Mouse (Mus musculus) MEL (cell line): ENCODE data around the gene Fxyd5. TPM values are rescaled to one million over a fixed set of nuclear protein-coding genes. Genes with fewer than 3 reads are reported as not detected.

Source experiments
- DNase-seq: peaks from one replicate; pipeline ENCODE4 v3.0.0; 2011; ENCODE audit warnings: low read depth, low spot score
- H3K27ac ChIP-seq: 2 replicates; pipeline ENCODE4 v1.5.1; 2012; ENCODE audit warnings: low read depth, mild to moderate bottlenecking, control low read depth, low read length, moderate library complexity; ENCODE audit not compliant: control insufficient read depth
- H3K27me3 ChIP-seq, 2 experiments: fragments of 150-350 bp in 1 of 2; sonication (generic) in 1 of 2; 2 replicates each; pipeline ENCODE4 v1.6.1; 2012; ENCODE audit warnings: low read length in 2 of 2, mild to moderate bottlenecking in 2 of 2, improper control_type of control experiment in 1 of 2, moderate library complexity in 1 of 2; ENCODE audit not compliant: insufficient read depth in 2 of 2, control insufficient read depth in 1 of 2
- H3K36me3 ChIP-seq, 2 experiments: 2 replicates each; pipeline ENCODE4 v1.6.1; 2012 to 2014; ENCODE audit warnings: low read length in 2 of 2, improper control_type of control experiment in 1 of 2, inconsistent platforms in 1 of 2, mild to moderate bottlenecking in 1 of 2; ENCODE audit not compliant: insufficient read depth in 2 of 2, control insufficient read depth in 1 of 2
- H3K4me1 ChIP-seq, 2 experiments: fragments of 150-350 bp in 1 of 2; sonication (generic) in 1 of 2; 2 replicates each; pipeline ENCODE4 v1.6.1; 2012; ENCODE audit warnings: low read length in 2 of 2, improper control_type of control experiment in 1 of 2, mild to moderate bottlenecking in 1 of 2; ENCODE audit not compliant: insufficient read depth in 2 of 2, control insufficient read depth in 1 of 2
- H3K4me3 ChIP-seq, 2 experiments: fragments of 150-350 bp in 1 of 2; sonication (generic) in 1 of 2; 2 replicates each; pipeline ENCODE4 v1.5.1; 2012; ENCODE audit warnings: low read depth in 2 of 2, low read length in 2 of 2, mild to moderate bottlenecking in 2 of 2, moderate library complexity in 2 of 2, control low read depth in 1 of 2, improper control_type of control experiment in 1 of 2; ENCODE audit not compliant: control insufficient read depth in 1 of 2, insufficient read depth in 1 of 2
- H3K79me2 ChIP-seq: 2 replicates; pipeline ENCODE4 v1.6.1; 2012; ENCODE audit warnings: mild to moderate bottlenecking, low read length, moderate library complexity; ENCODE audit not compliant: control insufficient read depth, poor library complexity, insufficient read depth
- H3K9ac ChIP-seq: 2 replicates; pipeline ENCODE4 v1.6.1; 2012; ENCODE audit warnings: low read depth, mild to moderate bottlenecking, control low read depth, low read length, moderate library complexity; ENCODE audit not compliant: control insufficient read depth, poor library complexity, severe bottlenecking
- H3K9me3 ChIP-seq: fragments of 150-350 bp; sonication (generic); replicated peaks from 2 replicates; pipeline ENCODE4 v1.6.1; 2012; ENCODE audit warnings: mild to moderate bottlenecking, low read length, improper control_type of control experiment, moderate library complexity; ENCODE audit not compliant: insufficient read depth
- CHD1 ChIP-seq: IDR thresholded peaks from 2 replicates; pipeline ENCODE4 v1.6.1; 2012; ENCODE audit warnings: low read depth, mild to moderate bottlenecking, inconsistent platforms, low read length, improper control_type of control experiment
- CHD2 ChIP-seq: IDR thresholded peaks from 2 replicates; pipeline ENCODE4 v1.6.1; 2011; ENCODE audit warnings: low read length, improper control_type of control experiment
- E2F4 ChIP-seq: IDR thresholded peaks from 2 replicates; pipeline ENCODE4 v1.6.1; 2011; ENCODE audit warnings: low read depth, low read length, improper control_type of control experiment, borderline replicate concordance
- ETS1 ChIP-seq: IDR thresholded peaks from 2 replicates; pipeline ENCODE4 v1.6.1; 2012; ENCODE audit warnings: low read depth, mild to moderate bottlenecking, inconsistent platforms, low read length, improper control_type of control experiment, moderate library complexity
- GABPA ChIP-seq: IDR thresholded peaks from 2 replicates; pipeline ENCODE4 v1.6.1; 2012; ENCODE audit warnings: low read depth, mild to moderate bottlenecking, inconsistent platforms, low read length, improper control_type of control experiment, moderate library complexity
- GATA1 ChIP-seq: IDR thresholded peaks from 2 replicates; pipeline ENCODE4 v1.6.1; 2011; ENCODE audit warnings: low read depth, low read length, improper control_type of control experiment
- MAFK ChIP-seq: IDR thresholded peaks from 2 replicates; pipeline ENCODE4 v1.6.1; 2011; ENCODE audit warnings: low read depth, mild to moderate bottlenecking, low read length, improper control_type of control experiment, borderline replicate concordance
- MAX ChIP-seq: IDR thresholded peaks from 2 replicates; pipeline ENCODE4 v1.6.1; 2011; ENCODE audit warnings: low read length, improper control_type of control experiment
- MAZ ChIP-seq: IDR thresholded peaks from 2 replicates; pipeline ENCODE4 v1.6.1; 2012; ENCODE audit warnings: low read depth, mild to moderate bottlenecking, inconsistent platforms, low read length, improper control_type of control experiment
- MEF2A ChIP-seq: IDR thresholded peaks from 2 replicates; pipeline ENCODE4 v1.6.1; 2014; ENCODE audit warnings: low read depth, mild to moderate bottlenecking, inconsistent platforms, low read length, improper control_type of control experiment; ENCODE audit not compliant: poor library complexity, insufficient replicate concordance, severe bottlenecking; ENCODE audit errors: extremely low read depth
- MYB ChIP-seq: IDR thresholded peaks from 2 replicates; pipeline ENCODE4 v1.6.1; 2011; ENCODE audit warnings: mild to moderate bottlenecking, low read depth, low read length, improper control_type of control experiment
- MYC ChIP-seq: IDR thresholded peaks from 2 replicates; pipeline ENCODE4 v1.6.1; 2011; ENCODE audit warnings: low read depth, mild to moderate bottlenecking, low read length, improper control_type of control experiment, moderate library complexity
- NRF1 ChIP-seq: IDR thresholded peaks from 2 replicates; pipeline ENCODE4 v1.6.1; 2014; ENCODE audit warnings: low read depth, mild to moderate bottlenecking, inconsistent platforms, low read length, improper control_type of control experiment, moderate library complexity; ENCODE audit not compliant: poor library complexity, insufficient read depth, severe bottlenecking
- POLR2AphosphoS5 ChIP-seq: IDR thresholded peaks from 2 replicates; pipeline ENCODE4 v1.6.1; 2012; ENCODE audit warnings: low read depth, borderline replicate concordance, mild to moderate bottlenecking, inconsistent platforms, low read length, moderate library complexity, mixed read lengths
- RAD21 ChIP-seq: IDR thresholded peaks from 2 replicates; pipeline ENCODE4 v1.6.1; 2011; ENCODE audit warnings: mild to moderate bottlenecking, low read depth, low read length, improper control_type of control experiment
- RCOR1 ChIP-seq: IDR thresholded peaks from 2 replicates; pipeline ENCODE4 v1.6.1; 2012; ENCODE audit warnings: low read depth, mild to moderate bottlenecking, inconsistent platforms, low read length, improper control_type of control experiment
- SIN3A ChIP-seq: IDR thresholded peaks from 2 replicates; pipeline ENCODE4 v1.6.1; 2012; ENCODE audit warnings: low read length, improper control_type of control experiment, inconsistent platforms
- SMC3 ChIP-seq: IDR thresholded peaks from 2 replicates; pipeline ENCODE4 v1.6.1; 2011; ENCODE audit warnings: low read depth, low read length, improper control_type of control experiment
- polyA plus RNA-seq, 2 experiments: library from polyadenylated mRNA; stranded (reverse) in 1 of 2; unstranded in 1 of 2; fragments of >175 nt in 1 of 2; fragments of >200 nt in 1 of 2; gene quantifications; 2 replicates each; pipeline versions ENCODE4 v1.2.1 to v1.2.4; 2012; ENCODE audit warnings: low replicate concordance in 2 of 2, low read depth in 1 of 2; ENCODE audit not compliant: insufficient read length in 2 of 2, insufficient read depth in 1 of 2, missing spikeins in 1 of 2
- total RNA-seq: library from RNA; depleted of rRNA; stranded (reverse); fragments of 300-350 nt; gene quantifications from 2 replicates; pipeline ENCODE4 v1.2.3, GENCODE M21; 2012

Fxyd5 gene
- total and polyA plus RNA-seq, 3 experiments, result 39.4 to 57.5 TPM; not detected in 1

DNA sequence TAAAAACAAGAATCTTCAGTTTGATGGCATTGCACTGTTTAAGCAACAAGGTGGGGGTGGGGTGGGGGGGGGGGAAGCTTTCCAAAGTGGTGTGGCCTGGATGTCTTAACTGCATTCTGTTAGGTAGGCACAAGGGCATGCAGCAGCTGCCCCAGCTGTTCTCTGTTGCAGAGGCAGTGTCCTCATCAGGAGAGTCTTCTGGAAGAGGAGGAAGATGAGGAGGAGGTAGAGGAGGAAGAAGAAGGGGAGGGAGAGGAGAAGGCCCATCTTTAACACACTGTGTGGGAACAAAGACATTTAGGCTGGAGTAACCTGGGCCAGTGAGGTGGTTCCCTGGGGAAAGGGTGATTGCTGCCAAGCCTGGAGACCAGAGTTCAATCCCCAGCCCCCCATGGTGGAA lies 39.8 kb upstream of the Fxyd5 start:
- Histone ChIP-seq H3K27ac (no peak overlapping the region), H3K9ac (no peak overlapping the region), H3K9me3 (no peaks in the 10 kb centered on the region), H3K4me1 (no peaks in the 10 kb centered on the region), H3K36me3 (no peaks in the 10 kb centered on the region), H3K27me3 (peaks cover 3 to 11% of the 10 kb centered on the region in 2 experiments), H3K4me3 (no peak overlapping the region), H3K79me2 (no peaks in the 10 kb centered on the region)
- TF ChIP-seq GATA1 (no peak), ETS1 (no peak), CHD1 (no peak), SMC3 (no peak), MYC (no peak), GABPA (no peak), CHD2 (no peak), RAD21 (no peak), E2F4 (no peak), MAX (no peak), RCOR1 (no peak), MEF2A (no peak)
- DNase-seq, result no peak

DNA sequence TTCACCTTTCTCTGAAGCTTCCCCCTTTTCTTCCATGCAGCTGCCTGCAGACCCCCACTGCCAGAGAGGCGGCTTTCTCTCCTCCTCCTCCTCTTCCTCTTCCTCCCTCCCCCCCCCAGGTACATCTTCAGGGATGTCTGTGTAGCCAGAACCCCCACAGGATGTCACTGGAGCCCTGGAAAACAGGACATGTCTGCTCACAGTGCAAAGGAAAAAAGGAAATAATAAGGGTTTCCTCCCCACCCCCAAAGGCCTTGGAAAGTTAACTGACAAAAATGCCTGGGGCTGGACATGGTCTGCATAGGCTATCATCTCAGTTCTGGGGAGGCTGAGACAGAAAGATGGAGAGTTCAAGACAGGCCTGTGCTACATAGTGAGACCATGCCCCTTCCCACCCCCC lies 38.8 kb upstream of the Fxyd5 start:
- Histone ChIP-seq H3K36me3 (no peaks in the 10 kb centered on the region), H3K9ac (no peak overlapping the region), H3K4me3 (no peak overlapping the region), H3K27ac (no peak overlapping the region), H3K4me1 (no peaks in the 10 kb centered on the region), H3K79me2 (no peaks in the 10 kb centered on the region), H3K27me3 (peaks cover 3 to 11% of the 10 kb centered on the region in 2 experiments), H3K9me3 (no peaks in the 10 kb centered on the region)
- no peak for TF ChIP-seq SIN3A
- no peak for TF ChIP-seq CHD2
- TF ChIP-seq GATA1, result no peak
- TF ChIP-seq MAZ, result no peak
- TF ChIP-seq NRF1, result no peak
- no peak for TF ChIP-seq RCOR1
- TF ChIP-seq MYC, result no peak
- no peak for TF ChIP-seq E2F4
- no peak for TF ChIP-seq MAFK
- no peak for TF ChIP-seq POLR2AphosphoS5
- no peak for TF ChIP-seq MYB
- no peak for DNase-seq
